Mouse (Mus musculus): ENCODE measurements around the gene Son. TPM values are rescaled to one million over a fixed set of nuclear protein-coding genes. Genes with fewer than 3 reads are reported as not detected.

Son gene
- total and polyA plus RNA-seq, 3 experiments, result 93.6 to 182 (median 157) TPM

GRCm38 (mm10) chr16:91606958-91607357, 40.3 kb upstream of the Son start:
- Histone ChIP-seq H3K9ac (ENCODE audit: control insufficient read depth, low read depth, low read length, poor library complexity, severe bottlenecking) (no peak overlapping the region), H3K9me3 (replicated peaks; ENCODE audit: insufficient read depth, low read length) (no peaks in the 10 kb centered on the region), H3K27ac (ENCODE audit: control insufficient read depth, low read depth, low read length) (no peak overlapping the region), H3K36me3 (ENCODE audit: control insufficient read depth in 1 of 2, insufficient read depth in 2 of 2, low read length in 2 of 2) (peaks cover 0 to 3% of the 10 kb centered on the region in 2 experiments; a peak in 2 of 4 replicates), H3K4me1 (ENCODE audit: control insufficient read depth in 1 of 2, insufficient read depth in 2 of 2, low read length in 2 of 2) (peaks cover 0 to 4% of the 10 kb centered on the region in 2 experiments; a peak in 2 of 4 replicates), H3K79me2 (ENCODE audit: control insufficient read depth, insufficient read depth, low read length, poor library complexity) (no peaks in the 10 kb centered on the region), H3K4me3 (ENCODE audit: control insufficient read depth in 1 of 2, insufficient read depth in 1 of 2, low read depth in 2 of 2, low read length in 2 of 2) (no peak overlapping the region), H3K27me3 (ENCODE audit: control insufficient read depth in 1 of 2, insufficient read depth in 2 of 2, low read length in 2 of 2) (no peaks in the 10 kb centered on the region)
- DNase-seq (ENCODE audit: low read depth, low spot score), result peak; percentile 61
- no peak for TF ChIP-seq ZKSCAN1 (IDR thresholded peaks at IDR 0.05; ENCODE audit: low read depth, low read length)
- TF ChIP-seq CHD1 (IDR thresholded peaks at IDR 0.05; ENCODE audit: low read depth, low read length), result no peak
- TF ChIP-seq MEF2A (IDR thresholded peaks at IDR 0.05; ENCODE audit: extremely low read depth, insufficient replicate concordance, low read depth, low read length, poor library complexity, severe bottlenecking), result no peak
- TF ChIP-seq NELFE (IDR thresholded peaks at IDR 0.05; ENCODE audit: low read depth, low read length), result no peak
- no peak for TF ChIP-seq ZNF384 (IDR thresholded peaks at IDR 0.05; ENCODE audit: low read depth, low read length)
- TF ChIP-seq USF1 (IDR thresholded peaks at IDR 0.05; ENCODE audit: low read depth, low read length), result no peak
- no peak for TF ChIP-seq CHD2 (IDR thresholded peaks at IDR 0.05; ENCODE audit: low read length)
- TF ChIP-seq JUND (IDR thresholded peaks at IDR 0.05; ENCODE audit: low read depth, low read length), result 0 out of 2 replicates have a peak, but pooled peaks have one; percentile 73
- TF ChIP-seq ZC3H11A (IDR thresholded peaks at IDR 0.05; ENCODE audit: low read depth, low read length), result no peak
- no peak for TF ChIP-seq USF2 (IDR thresholded peaks at IDR 0.05; ENCODE audit: borderline replicate concordance in 1 of 2, insufficient read depth in 1 of 2, low read depth in 1 of 2, low read length in 2 of 2)
- TF ChIP-seq TBP (IDR thresholded peaks at IDR 0.05; ENCODE audit: low read depth, low read length), result no peak
- TF ChIP-seq MYB (IDR thresholded peaks at IDR 0.05; ENCODE audit: low read depth, low read length), result no peak
- no peak for TF ChIP-seq SMC3 (IDR thresholded peaks at IDR 0.05; ENCODE audit: low read depth, low read length)
- no peak for TF ChIP-seq GABPA (IDR thresholded peaks at IDR 0.05; ENCODE audit: low read depth, low read length)
- TF ChIP-seq HCFC1 (IDR thresholded peaks at IDR 0.05; ENCODE audit: low read depth, low read length), result no peak
- no peak for TF ChIP-seq MAFK (IDR thresholded peaks at IDR 0.05; ENCODE audit: borderline replicate concordance, low read depth, low read length)
- TF ChIP-seq TAL1 (IDR thresholded peaks at IDR 0.05; ENCODE audit: low read length), result peak; percentile 56
- TF ChIP-seq ETS1 (IDR thresholded peaks at IDR 0.05; ENCODE audit: low read depth, low read length), result peak; percentile 69
- TF ChIP-seq BHLHE40 (IDR thresholded peaks at IDR 0.05; ENCODE audit: borderline replicate concordance, low read depth, low read length), result no peak
- TF ChIP-seq MYC (IDR thresholded peaks at IDR 0.05; ENCODE audit: low read depth, low read length), result no peak
- TF ChIP-seq SIN3A (IDR thresholded peaks at IDR 0.05; ENCODE audit: low read length), result no peak
- no peak for TF ChIP-seq RCOR1 (IDR thresholded peaks at IDR 0.05; ENCODE audit: low read depth, low read length)
- TF ChIP-seq POLR2AphosphoS5 (IDR thresholded peaks at IDR 0.05; ENCODE audit: borderline replicate concordance, low read depth, low read length), result no peak
- peak; percentile 54 for TF ChIP-seq GATA1 (IDR thresholded peaks at IDR 0.05; ENCODE audit: low read depth, low read length)
- no peak for TF ChIP-seq CTCF (IDR thresholded peaks at IDR 0.05 in 2 of 3, conservative IDR thresholded peaks at IDR 0.05 in 1 of 3; ENCODE audit: control insufficient read depth in 1 of 3, insufficient read depth in 1 of 3, low read depth in 2 of 3, low read length in 3 of 3, poor library complexity in 1 of 3, severe bottlenecking in 1 of 3)
- TF ChIP-seq MAX (IDR thresholded peaks at IDR 0.05; ENCODE audit: low read length), result 0 out of 2 replicates have a peak, but pooled peaks have one; percentile 19
- no peak for TF ChIP-seq NRF1 (IDR thresholded peaks at IDR 0.05; ENCODE audit: insufficient read depth, low read depth, low read length, poor library complexity, severe bottlenecking)
- no peak for TF ChIP-seq MXI1 (IDR thresholded peaks at IDR 0.05; ENCODE audit: low read depth, low read length)
- TF ChIP-seq EP300 (IDR thresholded peaks at IDR 0.05; ENCODE audit: low read depth in 1 of 2, low read length in 2 of 2), result peak; percentile 39 to 71; a peak in 3 of 4 replicates
- no peak for TF ChIP-seq ELF1 (IDR thresholded peaks at IDR 0.05; ENCODE audit: low read depth, low read length)
- TF ChIP-seq RAD21 (IDR thresholded peaks at IDR 0.05; ENCODE audit: low read depth, low read length), result no peak
- TF ChIP-seq E2F4 (IDR thresholded peaks at IDR 0.05; ENCODE audit: borderline replicate concordance, low read depth, low read length), result no peak
- TF ChIP-seq TCF12 (IDR thresholded peaks at IDR 0.05; ENCODE audit: low read depth, low read length), result peak; percentile 51; the same call in 1 of the 2 replicates
- no peak for TF ChIP-seq POLR2AphosphoS2 (IDR thresholded peaks at IDR 0.05; ENCODE audit: low read length)
- no peak for TF ChIP-seq KAT2A (conservative IDR thresholded peaks at IDR 0.05; ENCODE audit: low read depth, low read length)
- no peak for TF ChIP-seq POLR2A (IDR thresholded peaks at IDR 0.05; ENCODE audit: control insufficient read depth in 1 of 2, insufficient read depth in 1 of 2, low read depth in 1 of 2, low read length in 2 of 2, poor library complexity in 1 of 2)
- no peak for TF ChIP-seq ZMIZ1 (IDR thresholded peaks at IDR 0.05; ENCODE audit: low read depth, low read length)
- no peak for TF ChIP-seq UBTF (IDR thresholded peaks at IDR 0.05; ENCODE audit: borderline replicate concordance, insufficient read depth, low read depth, low read length)

All from MEL (cell line).